Mouse (Mus musculus): ENCODE measurements at regions not wholly inside any gene's neighbourhood (a gene's known extent, or its start where the extent isn't known, plus 50 kb on each side); places are given as distances from the start of the nearest gene placed in this dataset.
A peak's percentile ranks its signal among the peaks of the same experiment; 100 is the strongest.

DNA sequence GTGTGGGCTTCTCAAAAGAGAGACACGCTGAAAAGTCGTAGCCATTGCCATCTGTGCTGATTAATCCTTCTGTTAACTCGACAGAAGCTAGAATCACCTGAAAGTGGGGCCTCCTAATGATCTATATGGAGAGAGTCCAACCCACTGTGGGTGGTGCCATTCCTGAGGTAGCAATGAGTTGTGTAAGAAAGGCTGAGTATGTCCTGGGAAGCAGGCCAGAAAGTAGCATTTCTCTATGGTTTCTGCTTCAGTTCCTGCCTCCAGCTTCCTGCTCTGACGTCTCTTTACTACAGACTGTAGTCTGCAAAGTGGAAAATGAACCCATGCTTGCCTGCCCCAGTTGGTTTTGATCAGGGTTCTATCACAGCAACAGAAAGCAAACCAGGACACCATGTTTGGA, 380.8 kb upstream of the Camk1g start:
- no peak for DNase-seq

DNA sequence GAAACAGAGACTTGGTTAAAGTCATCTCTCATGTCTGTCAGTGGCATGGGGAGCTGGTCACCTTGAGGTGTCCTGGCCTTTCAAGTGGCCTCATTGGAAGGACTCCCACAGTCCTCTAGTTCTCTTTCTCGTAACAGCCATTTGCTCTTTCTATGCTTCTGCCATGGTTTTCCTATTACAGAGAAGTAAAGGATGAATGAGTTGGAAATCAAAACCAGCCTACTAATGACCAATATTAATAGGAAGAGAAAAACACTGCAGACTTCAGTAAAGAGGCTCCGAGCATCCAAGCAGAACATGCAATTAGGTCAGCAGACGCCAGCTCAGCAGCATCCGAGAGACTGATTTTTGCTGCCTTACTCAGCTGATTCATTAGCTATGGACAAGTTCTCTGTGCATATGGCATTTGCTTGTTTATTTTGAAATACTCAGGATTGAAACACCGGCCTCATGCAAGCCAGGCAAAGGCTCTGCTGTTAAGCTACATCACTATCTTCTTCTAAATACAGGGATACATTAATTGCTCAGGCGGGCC, 377.4 kb upstream of the Camk1g start:
- no peak for DNase-seq

DNA sequence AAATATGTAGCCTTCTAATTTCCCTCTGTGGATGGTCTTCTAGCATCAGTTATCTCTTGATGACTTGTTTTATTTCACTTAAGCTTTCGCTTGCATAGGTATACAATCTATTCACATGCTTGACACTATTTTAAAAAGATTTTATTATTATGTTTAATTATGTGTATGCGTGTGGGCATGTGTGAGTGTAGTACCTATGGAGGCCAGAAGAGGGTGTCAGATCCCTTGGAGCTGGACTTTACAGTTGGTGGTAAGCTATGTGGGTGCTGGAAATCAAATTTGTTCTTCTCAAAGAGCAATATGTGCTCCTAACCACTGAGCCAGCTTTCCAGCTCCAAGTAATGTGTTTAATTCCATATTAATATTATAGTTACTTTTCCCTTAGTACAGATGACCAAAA, 372.6 kb upstream of the Camk1g start:
- DNase-seq: no peak

DNA sequence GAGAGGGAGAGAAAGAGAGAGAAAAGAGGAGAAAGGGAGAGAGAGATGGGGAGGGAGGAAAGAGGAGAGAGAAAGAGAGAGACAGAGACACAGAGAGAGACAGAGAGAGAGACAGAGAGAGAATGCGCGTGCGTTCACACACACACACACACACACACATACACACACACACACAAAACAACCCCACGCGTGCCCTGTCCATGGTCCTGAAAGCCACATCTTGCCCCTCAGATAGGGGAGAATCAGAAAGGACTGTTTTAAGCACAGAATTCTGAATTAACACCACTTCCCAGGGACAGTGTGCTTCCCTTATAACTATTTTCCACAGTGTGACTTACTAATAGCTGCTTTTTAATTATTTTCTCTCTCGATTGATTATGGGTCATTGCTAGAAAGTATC, 368.7 kb upstream of the Camk1g start:
- no peak for DNase-seq

DNA sequence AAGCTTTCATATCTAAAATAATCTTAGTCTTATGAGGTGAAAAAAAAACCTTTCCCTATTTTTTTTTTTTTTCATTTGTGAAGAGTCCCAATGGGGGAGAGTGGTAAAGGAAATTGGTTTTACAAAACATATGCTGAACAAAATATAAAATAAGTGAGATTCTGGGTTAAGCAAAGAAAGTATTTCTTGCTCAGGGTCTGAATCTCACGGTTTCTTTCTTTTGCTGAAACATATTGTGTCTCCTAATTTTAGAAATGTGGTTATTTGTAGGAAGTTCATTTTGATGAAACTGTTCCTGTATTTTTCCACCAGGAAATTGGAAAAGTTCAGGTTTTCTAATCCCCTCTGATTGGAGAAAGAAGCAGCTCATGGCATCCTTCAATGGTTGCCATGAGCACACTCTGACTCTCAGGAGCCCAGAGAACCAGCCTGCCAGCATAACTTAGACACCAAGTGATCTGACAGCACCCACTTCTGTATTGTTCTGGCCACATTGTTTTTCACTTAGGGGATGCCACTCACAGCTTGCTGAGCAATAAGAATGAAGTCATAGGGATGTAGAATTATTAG, 365.9 kb upstream of the Camk1g start:
- DNase-seq: no peak

DNA sequence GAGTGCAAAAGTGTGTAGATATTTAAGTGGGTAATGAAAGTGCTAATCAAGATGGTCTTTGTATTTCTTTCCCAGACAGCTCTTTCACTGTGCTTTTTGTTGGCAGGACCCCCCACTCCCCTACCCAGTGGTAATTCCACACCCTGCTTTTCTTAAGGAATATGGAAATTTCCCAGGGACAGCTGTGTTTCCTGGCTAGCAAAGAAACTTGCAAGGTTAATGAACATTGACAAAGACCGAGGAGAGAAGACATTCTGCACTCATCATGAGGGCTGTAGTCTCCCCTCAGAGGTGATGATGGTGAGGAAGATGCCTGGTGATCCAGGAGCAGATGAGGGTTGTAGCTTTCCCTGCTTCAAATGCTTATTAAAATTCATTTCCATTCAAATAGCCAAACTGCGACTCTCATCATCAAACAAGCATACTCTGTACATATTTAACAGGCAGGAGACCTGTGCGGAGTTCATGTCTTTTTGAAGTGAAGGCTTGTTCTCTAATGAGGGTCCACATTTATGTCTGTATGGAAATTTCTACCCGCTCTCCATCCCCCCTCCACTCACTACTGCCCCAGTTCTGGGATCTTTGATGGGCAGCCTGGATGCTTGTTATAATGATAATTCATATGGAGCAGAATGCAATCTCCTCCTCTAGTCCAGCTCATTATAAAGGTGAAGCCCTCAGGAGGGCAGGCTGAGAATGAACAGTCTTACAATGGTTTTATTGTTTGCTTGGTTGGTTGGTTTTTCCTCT, 364.1 kb upstream of the Camk1g start:
- DNase-seq: no peak

DNA sequence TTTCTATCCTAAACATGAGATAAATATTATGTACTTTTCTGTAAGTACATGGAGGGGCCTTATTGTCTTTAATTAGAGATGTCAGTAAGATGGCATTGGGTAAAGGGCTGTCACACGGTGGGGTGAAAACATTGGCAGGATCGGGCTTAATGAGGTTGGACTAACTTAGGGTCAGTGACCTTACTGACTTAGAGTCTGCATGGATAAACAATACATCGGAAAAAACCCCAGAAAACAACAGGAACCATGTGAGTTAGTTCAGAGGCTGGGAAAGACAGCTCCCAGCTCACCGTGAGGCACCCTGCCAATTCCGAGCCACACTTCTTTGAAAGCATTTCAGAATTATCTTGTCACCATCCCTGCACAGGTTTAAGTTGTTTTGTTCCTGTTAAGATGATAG, 363.3 kb upstream of the Camk1g start:
- no peak for DNase-seq

DNA sequence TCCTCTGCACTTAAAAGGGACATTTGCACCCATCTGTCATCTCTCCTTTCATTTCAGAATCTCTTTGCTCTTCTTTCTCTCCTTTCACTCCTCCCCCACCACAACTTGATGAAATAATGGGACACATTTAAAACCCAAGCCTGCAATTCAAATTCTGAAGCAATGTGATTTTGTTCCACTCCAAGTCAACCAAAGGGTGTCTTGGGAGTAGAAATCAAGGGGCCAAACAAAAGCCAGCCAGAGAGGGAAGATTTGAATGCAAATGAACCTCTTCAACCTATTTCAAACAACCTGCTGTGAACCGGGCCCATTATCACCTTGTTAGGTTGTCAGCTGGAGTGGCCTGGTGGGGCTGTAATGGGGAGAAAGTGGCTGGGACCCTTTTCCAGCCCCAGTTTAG, 362.0 kb upstream of the Camk1g start:
- DNase-seq: no peak

DNA sequence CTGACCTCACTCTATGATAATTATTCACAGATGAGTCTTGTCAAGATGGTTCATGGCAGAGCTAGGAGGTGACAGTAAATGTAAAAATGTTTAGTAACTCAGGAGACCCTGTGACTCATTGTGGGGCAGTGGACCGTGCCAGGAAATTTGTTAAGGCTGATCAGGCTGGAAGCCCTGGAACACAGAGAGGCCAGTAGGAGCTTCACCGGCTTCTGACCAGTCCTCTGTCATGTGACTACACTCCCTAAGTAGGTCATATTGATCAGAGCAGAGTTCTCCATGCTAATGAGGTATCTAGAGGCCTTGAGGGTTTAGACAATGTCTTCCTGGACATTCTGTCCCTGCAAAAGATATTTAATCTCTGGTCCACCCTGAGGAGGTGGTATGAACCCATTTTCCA, 351.8 kb upstream of the Camk1g start:
- DNase-seq: no peak

DNA sequence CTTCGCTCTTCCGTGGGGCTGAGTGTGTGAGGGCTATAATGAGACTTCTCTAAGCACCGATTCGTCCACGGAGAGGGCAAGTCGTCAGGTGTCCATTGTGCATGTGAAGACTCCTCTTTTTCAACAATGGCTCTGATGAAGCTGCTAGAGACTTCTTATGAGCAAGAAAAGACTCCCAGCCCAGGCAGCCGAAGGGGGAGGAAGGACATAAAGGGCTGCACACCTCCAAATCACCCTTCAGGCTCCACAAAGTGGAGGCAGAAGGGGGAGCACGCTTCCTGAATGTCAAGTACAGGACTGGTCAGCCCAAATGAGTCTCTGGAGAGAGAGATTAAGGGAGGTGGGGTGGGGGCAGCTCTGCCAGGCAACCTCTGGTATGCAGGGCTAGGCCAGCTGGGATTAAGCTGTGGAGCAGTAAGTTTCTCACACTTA, 350.3 kb upstream of the Camk1g start:
- no peak for DNase-seq

DNA sequence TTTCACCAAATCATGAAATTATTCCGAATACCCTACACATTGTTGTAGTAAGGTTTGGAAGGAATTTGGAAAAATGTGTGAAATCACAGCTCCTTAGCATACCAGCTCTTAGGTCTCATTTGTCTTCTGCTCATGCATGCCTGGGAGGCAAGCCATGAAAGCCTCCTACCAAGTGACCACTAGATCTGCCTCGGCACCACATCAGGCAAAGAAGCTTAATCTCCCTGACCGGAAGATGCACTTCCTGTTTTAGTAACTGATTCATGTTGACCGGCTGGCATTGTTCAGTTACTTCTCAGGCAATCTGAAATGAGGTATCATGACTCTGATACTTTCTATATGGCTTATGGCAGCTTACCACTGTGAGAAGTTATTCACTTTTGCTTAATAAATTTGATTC, 345.2 kb upstream of the Camk1g start:
- DNase-seq: no peak

DNA sequence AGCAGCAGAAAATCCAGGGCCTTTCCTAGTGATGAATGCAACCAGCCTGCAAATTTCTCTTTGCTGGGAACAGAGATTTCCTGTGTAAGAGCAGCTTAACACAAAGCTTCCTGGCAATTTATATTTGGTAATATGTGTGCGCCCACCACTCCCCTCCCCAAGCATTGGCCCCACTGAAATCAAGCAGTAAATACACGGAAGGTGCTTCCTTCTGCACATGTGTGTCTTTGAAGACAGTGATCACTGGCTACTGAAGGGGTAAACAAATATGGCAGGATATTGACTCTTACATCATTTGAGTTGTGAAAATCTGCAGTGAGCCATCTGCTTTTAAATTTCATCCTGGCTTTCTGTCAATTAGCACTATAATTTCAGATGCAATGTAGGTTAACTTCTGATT, 344.5 kb upstream of the Camk1g start:
- DNase-seq: no peak

DNA sequence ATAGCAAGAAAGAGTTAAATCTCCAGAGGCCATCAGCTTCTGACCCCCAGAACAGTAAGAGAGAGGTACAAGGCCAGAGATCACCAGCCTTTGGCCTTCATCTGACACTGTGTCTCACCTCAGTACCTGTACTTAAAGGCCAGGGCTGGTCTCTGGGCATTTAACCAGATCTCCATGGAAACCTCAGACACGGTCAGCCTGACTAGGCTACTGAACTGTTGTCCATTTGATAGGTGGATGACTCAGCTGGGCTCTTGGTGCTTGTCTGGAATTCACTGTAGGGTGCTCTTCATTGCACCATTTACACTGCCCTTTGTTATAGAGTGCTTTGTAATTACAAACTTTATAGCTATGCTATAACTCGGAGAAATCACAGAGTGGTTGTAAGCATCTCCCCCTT, 335.1 kb upstream of the Camk1g start:
- no peak for DNase-seq

DNA sequence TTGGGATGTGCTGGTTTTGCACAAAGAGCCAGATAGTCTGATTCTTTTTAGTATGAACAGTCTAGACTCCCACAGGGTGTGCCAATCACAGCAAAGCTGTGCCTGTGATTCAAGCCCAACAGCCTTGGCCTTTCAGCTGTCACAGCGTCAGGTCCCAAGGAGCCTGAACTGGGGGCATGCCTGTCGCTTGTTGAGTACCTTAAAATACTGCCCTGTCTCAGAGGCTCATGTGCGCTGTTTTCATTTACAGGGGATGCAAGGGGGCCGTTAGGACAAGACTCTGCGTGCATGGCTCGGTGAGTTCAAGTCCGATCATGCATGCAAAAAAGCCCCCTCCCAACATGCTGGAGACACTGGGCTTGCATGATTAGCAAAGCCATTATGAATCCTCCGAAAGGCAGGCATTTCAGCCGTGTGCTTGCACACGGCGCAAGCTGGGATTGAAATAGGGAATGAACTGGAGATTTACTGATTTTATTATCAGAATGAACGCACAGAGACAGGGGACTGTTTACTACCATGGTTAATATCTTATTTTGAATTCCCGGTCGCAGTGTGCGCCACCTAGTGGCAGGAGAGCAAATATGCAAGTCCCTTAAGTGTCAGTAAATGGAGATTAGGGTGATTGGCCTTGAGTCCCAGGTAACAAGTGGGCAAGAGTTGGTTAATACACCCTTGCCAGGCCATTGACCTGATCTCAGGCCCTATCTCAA, 332.8 kb upstream of the Camk1g start:
- DNase-seq: peak; percentile 42

DNA sequence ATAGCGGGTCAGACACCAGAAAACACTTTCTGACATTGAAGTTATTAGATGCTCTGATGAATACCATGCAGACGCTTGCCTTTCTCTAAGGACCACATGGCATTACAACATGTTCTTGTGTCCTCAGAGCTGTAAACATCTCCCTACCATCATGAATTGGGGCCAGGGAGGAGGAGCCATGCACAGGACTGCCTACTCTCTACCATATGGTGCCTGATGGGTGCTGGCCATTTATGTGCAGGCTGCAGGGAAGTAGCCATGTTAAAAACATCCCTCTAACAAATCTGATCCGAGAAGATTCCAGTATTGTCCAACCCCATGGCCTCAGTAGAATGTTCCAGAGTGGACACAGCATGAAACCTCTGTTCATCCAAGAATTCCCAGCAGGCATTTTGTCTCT, 330.1 kb upstream of the Camk1g start:
- no peak for DNase-seq

DNA sequence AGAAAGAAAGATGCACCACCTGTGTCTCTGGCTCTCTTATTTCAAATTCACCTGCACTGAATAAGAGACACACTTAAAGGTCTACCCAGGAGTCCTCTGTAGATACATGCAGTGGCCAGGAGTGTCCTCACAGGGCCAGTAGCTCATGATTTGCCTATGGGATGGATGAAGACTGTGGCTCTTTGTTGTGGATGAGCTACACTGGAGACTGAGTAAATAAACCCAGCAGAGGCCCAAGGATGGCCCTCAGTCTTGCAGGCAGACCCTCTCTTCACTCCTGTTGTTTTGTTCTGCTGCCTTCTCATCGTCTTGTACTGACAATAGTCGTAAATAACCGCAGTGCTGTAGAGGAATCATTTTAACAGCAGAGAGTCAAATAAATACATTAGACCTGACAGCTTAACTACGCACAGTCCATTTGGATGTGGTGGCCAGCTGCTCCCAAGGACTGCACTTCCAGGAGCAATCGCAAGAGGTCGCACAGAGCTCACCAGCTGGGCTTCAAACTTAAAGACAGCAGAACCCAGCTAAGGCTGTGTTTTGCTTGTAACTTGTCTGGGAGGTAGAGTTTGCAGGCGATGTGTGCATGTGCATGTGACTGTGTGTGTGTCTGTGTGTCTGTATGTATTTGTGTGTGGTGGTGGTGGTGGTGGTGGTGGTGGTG, 328.6 kb upstream of the Camk1g start:
- peak; percentile 39 for DNase-seq

DNA sequence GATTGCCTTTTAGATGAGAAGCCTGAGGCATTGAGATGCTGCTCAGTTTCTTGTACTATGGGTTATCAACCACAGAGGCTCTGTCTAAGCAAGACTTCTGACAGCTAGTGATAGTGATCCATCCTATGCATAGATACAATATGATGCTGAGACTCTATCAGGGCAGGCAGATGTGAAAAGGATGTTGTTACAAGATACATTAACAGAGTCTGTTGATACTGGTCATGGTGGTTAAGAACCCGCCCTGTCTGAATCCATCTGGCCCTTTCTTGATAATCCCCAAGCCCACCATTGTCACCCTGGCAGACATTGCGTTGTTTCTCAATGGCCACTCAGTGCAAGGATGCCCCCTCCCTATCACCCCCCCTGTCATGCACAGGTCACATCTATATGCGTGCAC, 327.8 kb upstream of the Camk1g start:
- no peak for DNase-seq

DNA sequence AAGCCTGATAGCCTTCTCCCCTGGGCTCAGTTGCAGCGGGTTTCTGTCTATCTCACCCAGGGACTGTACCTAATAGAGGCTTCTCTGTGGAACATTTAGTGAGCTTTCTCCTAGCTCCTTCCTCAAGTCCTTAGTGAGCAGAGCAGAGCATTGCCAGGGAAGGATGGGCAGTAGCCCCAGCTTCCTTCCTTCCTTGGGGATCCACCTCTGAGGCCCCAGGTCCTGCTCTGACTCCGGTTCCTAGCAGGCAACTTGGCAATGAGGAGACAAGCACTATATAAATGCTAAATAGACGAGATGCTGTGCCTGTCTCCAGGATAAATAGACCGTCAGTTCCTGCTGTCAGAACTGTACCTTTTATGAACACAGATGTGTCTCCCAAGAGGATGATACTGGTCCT, 326.9 kb upstream of the Camk1g start:
- DNase-seq: no peak

DNA sequence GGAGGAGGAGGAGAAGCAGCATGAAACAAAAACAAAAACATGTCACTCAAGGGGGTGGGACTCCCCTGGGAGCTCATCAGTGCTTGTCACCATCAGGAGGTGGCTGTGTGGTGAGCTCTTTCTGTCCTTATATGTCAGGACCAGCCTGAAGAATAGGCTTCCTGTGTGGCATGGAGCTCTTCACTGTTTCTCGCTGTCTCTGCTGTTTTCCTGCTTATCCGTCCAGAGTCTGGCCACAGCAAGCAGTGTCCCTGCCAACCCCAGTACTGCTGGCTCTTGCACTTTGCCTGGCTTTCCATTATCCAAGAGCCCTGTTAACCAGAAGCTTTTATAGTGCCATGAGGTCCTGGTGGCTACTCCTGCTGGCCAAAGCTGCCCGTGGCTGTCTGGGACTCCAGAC, 322.9 kb upstream of the Camk1g start:
- no peak for DNase-seq

DNA sequence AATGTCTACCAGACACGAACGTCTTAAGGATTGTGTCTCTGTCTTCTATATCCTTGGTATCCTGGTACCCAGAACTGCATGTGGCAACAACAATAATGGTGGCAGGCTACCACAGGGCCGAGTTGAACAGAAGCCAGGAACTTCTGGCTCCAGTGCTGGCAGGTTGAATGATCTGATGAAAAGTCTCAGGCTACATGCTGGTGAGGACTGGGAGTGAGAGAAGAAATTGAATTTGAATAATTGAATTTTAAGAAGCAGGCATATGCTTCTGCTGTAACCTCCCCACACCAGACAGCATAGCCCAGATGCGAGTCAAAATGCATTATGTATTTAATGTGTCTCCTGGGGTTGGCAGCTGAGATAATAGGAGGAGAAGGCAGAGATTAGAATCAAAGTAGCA, 319.5 kb upstream of the Camk1g start:
- DNase-seq: no peak

DNA sequence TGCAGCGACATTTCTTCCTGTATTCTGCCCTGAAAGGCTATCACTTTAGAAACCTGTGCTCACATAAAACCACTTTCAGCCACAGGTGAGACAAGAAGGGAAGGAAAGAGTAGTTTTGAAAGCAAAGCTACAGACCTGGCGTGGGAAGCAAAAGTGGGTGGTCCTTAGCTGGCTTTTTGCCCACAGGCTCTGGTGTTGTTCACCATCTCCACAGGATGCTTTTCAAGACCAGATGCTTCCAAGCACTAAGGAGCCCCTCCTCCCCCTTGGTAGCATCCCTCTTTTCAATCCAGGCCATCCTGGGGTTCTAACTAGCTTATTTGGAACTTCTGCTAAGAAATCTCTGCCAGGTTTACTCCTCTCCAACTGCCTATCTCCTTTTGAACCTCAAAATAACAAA, 312.8 kb upstream of the Camk1g start:
- DNase-seq: no peak

DNA sequence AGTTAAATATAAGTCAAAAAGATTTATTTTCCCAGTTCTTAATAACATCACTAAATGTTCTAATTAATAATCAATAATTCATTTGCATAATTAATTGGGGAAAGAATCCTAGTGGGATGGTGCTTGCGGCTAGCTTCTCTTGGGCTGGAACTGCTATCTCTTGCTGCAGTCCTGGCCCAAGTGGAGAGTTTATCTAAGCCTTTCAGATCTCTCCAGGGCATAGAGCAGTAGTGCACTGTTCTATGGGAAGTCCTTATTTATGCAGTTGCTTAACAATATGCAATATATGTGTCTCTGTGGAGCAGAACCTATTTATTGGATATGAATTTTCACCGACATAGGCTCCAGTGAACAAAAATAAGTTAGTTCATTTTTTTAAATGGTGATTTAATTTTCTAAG, 308.4 kb upstream of the Camk1g start:
- DNase-seq: no peak

DNA sequence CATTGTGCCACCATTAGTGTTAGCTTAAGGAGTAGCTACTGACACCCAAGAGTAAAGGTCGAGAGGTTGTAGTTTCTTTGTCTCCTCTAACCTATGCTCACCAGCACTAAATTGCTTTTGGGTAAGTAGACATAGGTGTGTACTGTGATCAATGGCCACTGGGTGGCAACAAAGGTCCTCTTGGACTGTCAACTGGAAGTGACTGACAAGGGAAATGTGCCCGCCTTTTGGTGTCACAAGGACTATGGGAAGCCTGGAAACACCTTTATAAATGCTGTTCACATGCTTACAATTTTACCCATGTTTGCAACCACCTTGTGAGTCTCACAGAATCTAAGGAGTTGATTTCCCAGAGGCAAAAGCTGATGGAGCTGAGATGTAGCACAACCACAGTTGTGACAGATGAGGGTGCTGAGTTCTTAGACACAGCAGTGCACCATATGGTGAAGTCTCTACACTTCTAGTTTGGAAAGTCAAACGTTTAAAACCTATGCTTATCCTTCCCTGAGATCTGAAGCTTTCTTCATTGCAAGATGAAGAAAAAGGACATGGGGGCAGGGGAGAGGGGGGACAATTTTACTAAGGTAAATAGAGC, 303.2 kb upstream of the Camk1g start:
- DNase-seq: peak; percentile 4

Data from thymus, postnatal 25 days (tissue).